Comparison of ENCODE assay signal across 23 mouse cellular contexts in genomic region chr10:115623481-115623880, GRCm38 (mm10). TPM values are rescaled to one million over a fixed set of nuclear protein-coding genes. Genes with fewer than 3 reads are reported as not detected.
DNase-seq lines count a peak whose midpoint lies in the region; ATAC-seq and TF ChIP-seq lines count a peak whose summit lies in the region.
"Had no signal": no experiment of that assay in that cellular context is flagged by ENCODE, and none has a peak within 500 bp of the region (broad histone marks: within the 10 kb centered on the region; RNA-seq: fewer than 3 reads in every experiment).

No protein-coding gene starts in this region.

- DNase-seq in left cerebral cortex, adult 2 months (ENCODE audit: extremely low spot score in 1 of 2, low spot score in 2 of 2) = no peak
- DNase-seq in left cerebral cortex, postnatal 14 days (ENCODE audit: low spot score in 2 of 2) = no peak
- peak; percentile 15 for DNase-seq in lung, postnatal 0 days (ENCODE audit: low spot score)
- DNase-seq in lung, postnatal 36 days = no peak
- no peak for DNase-seq in stomach, postnatal 0 days (ENCODE audit: low spot score)
- no peak for DNase-seq in spleen, adult 12 weeks (ENCODE audit: low spot score)
- DNase-seq: adrenal gland, adult 8-10 months; cerebellum, adult 2 months; heart, postnatal 14 days had no signal

- TF ChIP-seq CTCF in left cerebral cortex, adult 2 months (IDR thresholded peaks at IDR 0.05) = no peak
- no peak for TF ChIP-seq CTCF in lung, postnatal 0 days (IDR thresholded peaks at IDR 0.05)
- TF ChIP-seq CTCF in stomach, postnatal 0 days (IDR thresholded peaks at IDR 0.05; ENCODE audit: low read depth) = no peak

- 73% methylated on average over 7 of the region's 7 CpGs for WGBS in heart, embryonic 13.5 days
- WGBS in heart, embryonic 12.5 days = 77% methylated on average over 7 of the region's 7 CpGs
- 59% methylated on average over 7 of the region's 7 CpGs for WGBS in lung, postnatal 0 days
- WGBS in stomach, postnatal 0 days = 58% methylated on average over 7 of the region's 7 CpGs

- H3K27me3 ChIP-seq in heart, embryonic 13.5 days (replicated peaks) = 0 out of 2 replicates have a peak, but pooled peaks cover 4% of the 10 kb centered on the region
- no peaks in the 10 kb centered on the region for H3K27me3 ChIP-seq in heart, embryonic 12.5 days (replicated peaks)
- H3K27me3 ChIP-seq in lung, postnatal 0 days (replicated peaks; ENCODE audit: insufficient read depth, low read length) = no peaks in the 10 kb centered on the region
- no peaks in the 10 kb centered on the region for H3K27me3 ChIP-seq in stomach, postnatal 0 days (ENCODE audit: control insufficient read depth, insufficient read depth, low read length)
- H3K27me3 ChIP-seq: hindbrain, embryonic 13.5 days had no signal

- ATAC-seq in heart, embryonic 13.5 days (ENCODE audit: extremely low read depth, insufficient number of reproducible peaks, low FRiP score, low TSS enrichment) = no peak
- no peak for ATAC-seq in heart, embryonic 12.5 days (ENCODE audit: insufficient number of reproducible peaks, low FRiP score)
- ATAC-seq in lung, postnatal 0 days = peak; percentile 58
- peak; percentile 24; the same call in 1 of the 2 replicates for ATAC-seq in stomach, postnatal 0 days (ENCODE audit: low FRiP score, low TSS enrichment)

- no peaks in the 10 kb centered on the region for H3K36me3 ChIP-seq in heart, embryonic 13.5 days
- H3K36me3 ChIP-seq in heart, embryonic 12.5 days = no peaks in the 10 kb centered on the region
- no peaks in the 10 kb centered on the region for H3K36me3 ChIP-seq in lung, postnatal 0 days (ENCODE audit: insufficient read depth, low read length)
- H3K36me3 ChIP-seq in stomach, postnatal 0 days (ENCODE audit: control insufficient read depth, insufficient read depth, low read length) = no peaks in the 10 kb centered on the region
- H3K36me3 ChIP-seq: embryonic facial prominence, embryonic 10.5 days; hindbrain, embryonic 13.5 days had no signal

- no peak overlapping the region for H3K9ac ChIP-seq in heart, embryonic 13.5 days
- no peak overlapping the region for H3K9ac ChIP-seq in heart, embryonic 12.5 days
- no peak overlapping the region for H3K9ac ChIP-seq in lung, postnatal 0 days (replicated peaks; ENCODE audit: low read depth)
- no peak overlapping the region for H3K9ac ChIP-seq in stomach, postnatal 0 days (ENCODE audit: low read length)
- H3K9ac ChIP-seq: hindbrain, embryonic 13.5 days had no signal

- H3K9me3 ChIP-seq in heart, embryonic 13.5 days = no peaks in the 10 kb centered on the region
- no peaks in the 10 kb centered on the region for H3K9me3 ChIP-seq in heart, embryonic 12.5 days (replicated peaks)
- no peaks in the 10 kb centered on the region for H3K9me3 ChIP-seq in lung, postnatal 0 days (ENCODE audit: low read length)
- H3K9me3 ChIP-seq in stomach, postnatal 0 days (ENCODE audit: control insufficient read depth, low read length) = no peaks in the 10 kb centered on the region
- H3K9me3 ChIP-seq: embryonic facial prominence, embryonic 10.5 days; hindbrain, embryonic 13.5 days had no signal

- no peak overlapping the region for H3K27ac ChIP-seq in heart, embryonic 13.5 days (replicated peaks)
- H3K27ac ChIP-seq in heart, embryonic 12.5 days (ENCODE audit: poor library complexity, severe bottlenecking) = no peak overlapping the region
- no peak overlapping the region for H3K27ac ChIP-seq in left cerebral cortex, adult 2 months
- no peak overlapping the region for H3K27ac ChIP-seq in lung, postnatal 0 days (ENCODE audit: low read length)
- no peak overlapping the region for H3K27ac ChIP-seq in stomach, postnatal 0 days (replicated peaks)
- H3K27ac ChIP-seq: embryonic facial prominence, embryonic 10.5 days; hindbrain, embryonic 13.5 days; hindbrain, postnatal 0 days had no signal

- peak overlapping the region; percentile 37 for H3K4me2 ChIP-seq in heart, embryonic 13.5 days
- H3K4me2 ChIP-seq in heart, embryonic 12.5 days = no peak overlapping the region
- H3K4me2 ChIP-seq in lung, postnatal 0 days (replicated peaks; ENCODE audit: low read depth, low read length) = no peak overlapping the region
- H3K4me2 ChIP-seq in stomach, postnatal 0 days (replicated peaks; ENCODE audit: low read depth) = no peak overlapping the region
- H3K4me2 ChIP-seq: hindbrain, embryonic 13.5 days had no signal

- H3K4me1 ChIP-seq in heart, embryonic 13.5 days = peaks cover 3% of the 10 kb centered on the region; the same call in 1 of the 2 replicates
- H3K4me1 ChIP-seq in heart, embryonic 12.5 days (replicated peaks) = 0 out of 2 replicates have a peak, but pooled peaks cover 3% of the 10 kb centered on the region
- H3K4me1 ChIP-seq in lung, postnatal 0 days (ENCODE audit: insufficient read depth, low read depth, low read length) = no peaks in the 10 kb centered on the region
- H3K4me1 ChIP-seq in stomach, postnatal 0 days (replicated peaks; ENCODE audit: control insufficient read depth, insufficient read depth) = no peaks in the 10 kb centered on the region
- H3K4me1 ChIP-seq: hindbrain, embryonic 13.5 days had no signal

- H3K4me3 ChIP-seq in heart, embryonic 13.5 days = no peak overlapping the region
- H3K4me3 ChIP-seq in heart, embryonic 12.5 days = no peak overlapping the region
- peak overlapping the region; percentile 18 for H3K4me3 ChIP-seq in left cerebral cortex, adult 2 months
- no peak overlapping the region for H3K4me3 ChIP-seq in lung, postnatal 0 days (ENCODE audit: low read depth, low read length)
- no peak overlapping the region for H3K4me3 ChIP-seq in stomach, postnatal 0 days (ENCODE audit: low read depth, low read length)
- H3K4me3 ChIP-seq: embryonic facial prominence, embryonic 10.5 days; hindbrain, embryonic 13.5 days had no signal

- intact Hi-C loops in left cerebral cortex, adult 2 months (cut with DNase I) = no loop called here
- intact Hi-C loops in left cerebral cortex, postnatal 14 days (cut with DNase I) = no loop called here

- no peak for TF ChIP-seq EP300 in lung, postnatal 0 days (IDR thresholded peaks at IDR 0.05)
- TF ChIP-seq EP300 in stomach, postnatal 0 days (optimal IDR thresholded peaks at IDR 0.05) = no peak

RNA-seq across cellular contexts. Expression of gene Lgr5, which starts 35.9 kb away (rescaled TPM):
- 0.25 and 0.32 TPM in 2 replicates for polyA plus RNA-seq in heart, embryonic 13.5 days (2015; fragmentation: Nextera tagmentation; extraction: Ambion mirVana)
- polyA plus RNA-seq in heart, embryonic 12.5 days (2016; fragmentation: Nextera tagmentation; extraction: Ambion mirVana) = 0.59 and 0.65 TPM in 2 replicates
- total RNA-seq in left cerebral cortex, adult 2 months (2021) = 1 to 10 TPM; 3.2 to 6.2 TPM
- 1 to 10 TPM; 2.8 to 3.6 TPM for total RNA-seq in left cerebral cortex, postnatal 14 days (2021)
- polyA plus RNA-seq in lung, postnatal 0 days (2015; fragmentation: Nextera tagmentation; extraction: Ambion mirVana) = 0.23 and 0.35 TPM in 2 replicates
- 2.4 and 2.9 TPM in 2 replicates for polyA plus RNA-seq in stomach, postnatal 0 days (2015; fragmentation: Nextera tagmentation; extraction: Ambion mirVana)
- total RNA-seq: heart, adult 8-10 months had no signal

RNA-seq across cellular contexts. Expression of gene A930009A15Rik, which starts 53.7 kb away (rescaled TPM):
- not detected in 2 replicates for polyA plus RNA-seq in heart, embryonic 13.5 days (2015; fragmentation: Nextera tagmentation; extraction: Ambion mirVana)
- polyA plus RNA-seq in heart, embryonic 12.5 days (2016; fragmentation: Nextera tagmentation; extraction: Ambion mirVana) = not detected in 2 replicates
- total RNA-seq in left cerebral cortex, adult 2 months (2021) = under 1 TPM in 1 of 2 experiments, not detected in 1; 0.70 TPM
- under 1 TPM; 0.57 to 0.72 TPM for total RNA-seq in left cerebral cortex, postnatal 14 days (2021)
- not detected in 2 replicates for polyA plus RNA-seq in lung, postnatal 0 days (2015; fragmentation: Nextera tagmentation; extraction: Ambion mirVana)
- not detected in 2 replicates for polyA plus RNA-seq in stomach, postnatal 0 days (2015; fragmentation: Nextera tagmentation; extraction: Ambion mirVana)
- total RNA-seq: adrenal gland, adult 8-10 months; adrenal gland, postnatal 36 days; ES-E14; gastrocnemius, adult 18-20 months; gastrocnemius, postnatal 14 days; heart, adult 8-10 months; heart, postnatal 14 days; hematopoietic stem cell, adult 5-6 weeks; hindbrain, postnatal 0 days had no signal
- polyA plus RNA-seq: embryonic facial prominence, embryonic 10.5 days; embryonic facial prominence, embryonic 14.5 days; gonadal fat pad, adult 2 months; intestine, embryonic 14.5 days had no signal

Comparison
In these comparisons a context has a peak if more than half of its experiments do, and no peak if none do; other contexts are left out.
1. ATAC-seq: peak in lung, postnatal 0 days (single experiment) and stomach, postnatal 0 days (single experiment); none in heart, embryonic 13.5 days (single experiment) and heart, embryonic 12.5 days (single experiment).